ENCODE assay signal across 8 mouse cellular contexts in genomic region chr10:58498516-58498915, GRCm38 (mm10). TPM values are rescaled to one million over a fixed set of nuclear protein-coding genes. Genes with fewer than 3 reads are reported as not detected.
DNase-seq lines count a peak whose midpoint lies in the region; ATAC-seq and TF ChIP-seq lines count a peak whose summit lies in the region.

No protein-coding gene starts in this region.

- no peaks in the 10 kb centered on the region for H3K9me3 ChIP-seq in heart, embryonic 11.5 days (replicated peaks; ENCODE audit: control insufficient read depth, low read length)
- H3K9me3 ChIP-seq in MEL (replicated peaks; ENCODE audit: insufficient read depth, low read length), result no peaks in the 10 kb centered on the region
- no peaks in the 10 kb centered on the region for H3K9me3 ChIP-seq in hindbrain, embryonic 12.5 days (replicated peaks)
- no peaks in the 10 kb centered on the region for H3K9me3 ChIP-seq in midbrain, embryonic 10.5 days (replicated peaks)

- no peaks in the 10 kb centered on the region; the same call in 1 of the 2 replicates for H3K79me2 ChIP-seq in MEL (ENCODE audit: control insufficient read depth, insufficient read depth, low read length, poor library complexity)

- no peak overlapping the region; the same call in 1 of the 2 replicates for H3K9ac ChIP-seq in heart, embryonic 11.5 days (ENCODE audit: low read depth, low read length)
- H3K9ac ChIP-seq in MEL (ENCODE audit: control insufficient read depth, low read depth, low read length, poor library complexity, severe bottlenecking), result peak overlapping the region; percentile 77
- H3K9ac ChIP-seq in hindbrain, embryonic 12.5 days, result peak overlapping the region; percentile 60; the same call in 1 of the 2 replicates

- peaks cover 9% of the 10 kb centered on the region for H3K36me3 ChIP-seq in heart, embryonic 11.5 days (ENCODE audit: control insufficient read depth, insufficient read depth, low read length)
- H3K36me3 ChIP-seq in MEL (ENCODE audit: control insufficient read depth in 1 of 2, insufficient read depth in 2 of 2, low read length in 2 of 2), result peaks cover 3 to 16% of the 10 kb centered on the region in 2 experiments
- H3K36me3 ChIP-seq in hindbrain, embryonic 12.5 days, result peaks cover 12% of the 10 kb centered on the region
- peaks cover 33% of the 10 kb centered on the region for H3K36me3 ChIP-seq in midbrain, embryonic 10.5 days

- WGBS in heart, embryonic 11.5 days (ENCODE audit: insufficient replicate concordance), result 56% methylated on average over 2 of the region's 2 CpGs
- WGBS in hindbrain, embryonic 12.5 days, result 65% methylated on average over 2 of the region's 2 CpGs
- 63% methylated on average over 2 of the region's 2 CpGs for WGBS in midbrain, embryonic 10.5 days

- H3K4me1 ChIP-seq in heart, embryonic 11.5 days (ENCODE audit: control insufficient read depth, insufficient read depth, low read length), result peaks cover 7% of the 10 kb centered on the region; the same call in 1 of the 2 replicates
- H3K4me1 ChIP-seq in MEL (ENCODE audit: control insufficient read depth in 1 of 2, insufficient read depth in 2 of 2, low read length in 2 of 2), result no peaks in the 10 kb centered on the region; a peak in 2 of 4 replicates
- peaks cover 5% of the 10 kb centered on the region; the same call in 1 of the 2 replicates for H3K4me1 ChIP-seq in hindbrain, embryonic 12.5 days
- H3K4me1 ChIP-seq in midbrain, embryonic 10.5 days, result peaks cover 16% of the 10 kb centered on the region

- no peak for TF ChIP-seq POLR2A in MEL (IDR thresholded peaks at IDR 0.05; ENCODE audit: control insufficient read depth in 1 of 2, insufficient read depth in 1 of 2, low read depth in 1 of 2, low read length in 2 of 2, poor library complexity in 1 of 2)

- H3K27me3 ChIP-seq in heart, embryonic 11.5 days (ENCODE audit: control insufficient read depth, insufficient read depth, low read length), result no peaks in the 10 kb centered on the region
- H3K27me3 ChIP-seq in MEL (ENCODE audit: control insufficient read depth in 1 of 2, insufficient read depth in 2 of 2, low read length in 2 of 2), result no peaks in the 10 kb centered on the region
- H3K27me3 ChIP-seq in hindbrain, embryonic 12.5 days, result no peaks in the 10 kb centered on the region
- no peaks in the 10 kb centered on the region for H3K27me3 ChIP-seq in midbrain, embryonic 10.5 days (ENCODE audit: low read depth, poor library complexity, severe bottlenecking)

- peak overlapping the region; percentile 82 for H3K4me3 ChIP-seq in heart, embryonic 11.5 days (ENCODE audit: low read depth, low read length)
- peak overlapping the region; percentile 65 to 82 for H3K4me3 ChIP-seq in MEL (ENCODE audit: control insufficient read depth in 1 of 2, insufficient read depth in 1 of 2, low read depth in 2 of 2, low read length in 2 of 2)
- peak overlapping the region; percentile 73 for H3K4me3 ChIP-seq in hindbrain, embryonic 12.5 days
- H3K4me3 ChIP-seq in midbrain, embryonic 10.5 days, result peak overlapping the region; percentile 71

- ATAC-seq in heart, embryonic 11.5 days (replicated peaks; ENCODE audit: insufficient number of reproducible peaks, low FRiP score, low TSS enrichment), result no peak
- ATAC-seq in hindbrain, embryonic 12.5 days (ENCODE audit: low FRiP score), result no peak

- TF ChIP-seq RAD21 in MEL (IDR thresholded peaks at IDR 0.05; ENCODE audit: low read depth, low read length), result no peak

- peak overlapping the region; percentile 76 for H3K4me2 ChIP-seq in heart, embryonic 11.5 days
- peak overlapping the region; percentile 58 for H3K4me2 ChIP-seq in hindbrain, embryonic 12.5 days (replicated peaks)

- no peak for DNase-seq in heart, postnatal 36 days
- no peak for DNase-seq in MEL (ENCODE audit: low read depth, low spot score)
- DNase-seq in midbrain, embryonic 10.5 days (ENCODE audit: low spot score), result no peak
- no peak for DNase-seq in cerebellum, postnatal 36 days
- DNase-seq in left cerebral cortex, adult 11 months (ENCODE audit: low spot score), result no peak
- no peak for DNase-seq in right cerebral cortex, postnatal 36 days (ENCODE audit: low spot score in 2 of 2)

- TF ChIP-seq CTCF in MEL (IDR thresholded peaks at IDR 0.05 in 2 of 3, conservative IDR thresholded peaks at IDR 0.05 in 1 of 3; ENCODE audit: control insufficient read depth in 1 of 3, insufficient read depth in 1 of 3, low read depth in 2 of 3, low read length in 3 of 3, poor library complexity in 1 of 3, severe bottlenecking in 1 of 3), result no peak

- no peak for TF ChIP-seq EP300 in MEL (IDR thresholded peaks at IDR 0.05; ENCODE audit: low read depth in 1 of 2, low read length in 2 of 2)

- 0 out of 2 replicates have a peak overlapping the region, but pooled peaks have one; percentile 90 for H3K27ac ChIP-seq in heart, embryonic 11.5 days (ENCODE audit: low read depth, low read length)
- peak overlapping the region; percentile 34; the same call in 1 of the 2 replicates for H3K27ac ChIP-seq in MEL (ENCODE audit: control insufficient read depth, low read depth, low read length)
- no peak overlapping the region for H3K27ac ChIP-seq in hindbrain, embryonic 12.5 days
- H3K27ac ChIP-seq in midbrain, embryonic 10.5 days (replicated peaks), result peak overlapping the region; percentile 92

- intact Hi-C loops in heart, postnatal 36 days (cut with DNase I), result loop anchor here (5.0 kb wide), 2 partner anchors 51 to 136 kb away; partner anchors contain the start of gene Ranbp2

TF ChIP-seq in MEL, 35 proteins besides CTCF, POLR2A, EP300 and RAD21:
- TF ChIP-seq ZMIZ1 (IDR thresholded peaks at IDR 0.05; ENCODE audit: low read depth, low read length) (no peak), TAL1 (IDR thresholded peaks at IDR 0.05; ENCODE audit: low read length) (no peak), MXI1 (IDR thresholded peaks at IDR 0.05; ENCODE audit: low read depth, low read length) (no peak), ELF1 (IDR thresholded peaks at IDR 0.05; ENCODE audit: low read depth, low read length) (no peak), USF1 (IDR thresholded peaks at IDR 0.05; ENCODE audit: low read depth, low read length) (no peak), TCF12 (IDR thresholded peaks at IDR 0.05; ENCODE audit: low read depth, low read length) (no peak), ZKSCAN1 (IDR thresholded peaks at IDR 0.05; ENCODE audit: low read depth, low read length) (no peak), E2F4 (IDR thresholded peaks at IDR 0.05; ENCODE audit: borderline replicate concordance, low read depth, low read length) (no peak), MYC (IDR thresholded peaks at IDR 0.05; ENCODE audit: low read depth, low read length) (no peak), NRF1 (IDR thresholded peaks at IDR 0.05; ENCODE audit: insufficient read depth, low read depth, low read length, poor library complexity, severe bottlenecking) (no peak), USF2 (IDR thresholded peaks at IDR 0.05; ENCODE audit: borderline replicate concordance in 1 of 2, insufficient read depth in 1 of 2, low read depth in 1 of 2, low read length in 2 of 2) (no peak), GABPA (IDR thresholded peaks at IDR 0.05; ENCODE audit: low read depth, low read length) (no peak), MYB (IDR thresholded peaks at IDR 0.05; ENCODE audit: low read depth, low read length) (no peak), ZC3H11A (IDR thresholded peaks at IDR 0.05; ENCODE audit: low read depth, low read length) (no peak), CHD2 (IDR thresholded peaks at IDR 0.05; ENCODE audit: low read length) (no peak), ETS1 (IDR thresholded peaks at IDR 0.05; ENCODE audit: low read depth, low read length) (no peak)

RNA-seq across cellular contexts. Expression of gene Ccdc138, which starts 0.8 kb away (rescaled TPM):
- 4.9 and 7.4 TPM in 2 replicates for polyA plus RNA-seq in heart, embryonic 11.5 days (2014; fragmentation: Nextera tagmentation; extraction: Ambion mirVana)
- under 1 TPM; 0.80 to 0.92 TPM for total RNA-seq in heart, postnatal 36 days (2021)
- 1.2 and 1.3 TPM in 2 replicates for total RNA-seq in MEL (2012; rRNA removed)
- polyA plus RNA-seq in MEL (2012; ENCODE audit: insufficient read depth in 1 of 2, insufficient read length in 2 of 2, low read depth in 1 of 2, low replicate concordance in 2 of 2, missing spikeins in 1 of 2), result 1 to 10 TPM in 1 of 2 experiments, not detected in 1; 1.3 TPM
- polyA plus RNA-seq in hindbrain, embryonic 12.5 days (2016; fragmentation: Nextera tagmentation; extraction: Ambion mirVana), result 11.4 and 13.2 TPM in 2 replicates
- 16.6 and 18.1 TPM in 2 replicates for polyA plus RNA-seq in midbrain, embryonic 10.5 days (2016; fragmentation: Nextera tagmentation; extraction: Ambion mirVana)

RNA-seq across cellular contexts. Expression of gene Ranbp2, which starts 51.8 kb away (rescaled TPM):
- polyA plus RNA-seq in heart, embryonic 11.5 days (2014; fragmentation: Nextera tagmentation; extraction: Ambion mirVana), result 21.9 and 35.5 TPM in 2 replicates
- 10 to 100 TPM; 45.1 to 54.4 TPM for total RNA-seq in heart, postnatal 36 days (2021)
- 73.5 and 82.4 TPM in 2 replicates for total RNA-seq in MEL (2012; rRNA removed)
- polyA plus RNA-seq in MEL (2012; ENCODE audit: insufficient read depth in 1 of 2, insufficient read length in 2 of 2, low read depth in 1 of 2, low replicate concordance in 2 of 2, missing spikeins in 1 of 2), result 100 to 1,000 TPM in 1 of 2 experiments, 10 to 100 TPM in 1; 52.3 to 114 TPM
- polyA plus RNA-seq in hindbrain, embryonic 12.5 days (2016; fragmentation: Nextera tagmentation; extraction: Ambion mirVana), result 30.5 and 31.6 TPM in 2 replicates
- polyA plus RNA-seq in midbrain, embryonic 10.5 days (2016; fragmentation: Nextera tagmentation; extraction: Ambion mirVana), result 23.9 and 27.2 TPM in 2 replicates
